Mouse (Mus musculus): ENCODE data around the gene Hmx2.

Hmx2 gene

DNA sequence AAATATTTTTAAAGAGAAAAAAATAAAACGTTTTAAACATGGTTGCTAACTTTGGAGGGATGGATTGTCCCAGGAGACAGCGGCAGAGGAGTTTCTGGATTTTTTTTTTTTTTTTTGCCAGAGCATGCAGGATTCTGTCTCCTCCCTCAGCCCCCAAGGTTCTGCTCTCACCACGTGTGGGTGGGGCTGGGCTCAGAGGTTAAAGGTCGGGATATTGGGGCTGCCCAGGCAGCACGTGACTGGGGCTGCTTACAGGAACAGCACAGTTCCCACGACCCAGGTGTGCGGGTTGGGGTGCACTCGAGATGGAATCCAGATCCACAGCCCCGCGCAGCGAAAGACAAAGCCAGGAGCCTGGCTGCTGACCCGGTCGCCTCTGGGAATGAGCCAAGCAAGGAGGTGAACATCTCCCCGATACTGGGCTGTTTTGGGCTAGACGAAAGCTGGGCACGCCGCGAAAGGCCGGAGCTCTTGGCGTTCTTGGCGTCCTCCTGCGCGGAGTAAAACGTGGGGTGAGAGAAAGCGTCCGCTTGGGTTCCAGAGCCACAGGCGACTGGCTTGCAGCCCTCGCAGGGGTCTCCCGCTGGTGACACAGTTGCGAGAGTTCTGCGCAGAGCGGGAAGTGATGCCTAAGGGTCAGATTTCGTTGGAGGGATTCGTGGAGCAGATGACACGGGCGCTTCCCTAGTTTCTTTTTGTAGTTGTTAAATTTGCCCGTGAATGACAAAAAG lies 8.1 kb downstream of the Hmx2 start:
- no peak for DNase-seq

DNA sequence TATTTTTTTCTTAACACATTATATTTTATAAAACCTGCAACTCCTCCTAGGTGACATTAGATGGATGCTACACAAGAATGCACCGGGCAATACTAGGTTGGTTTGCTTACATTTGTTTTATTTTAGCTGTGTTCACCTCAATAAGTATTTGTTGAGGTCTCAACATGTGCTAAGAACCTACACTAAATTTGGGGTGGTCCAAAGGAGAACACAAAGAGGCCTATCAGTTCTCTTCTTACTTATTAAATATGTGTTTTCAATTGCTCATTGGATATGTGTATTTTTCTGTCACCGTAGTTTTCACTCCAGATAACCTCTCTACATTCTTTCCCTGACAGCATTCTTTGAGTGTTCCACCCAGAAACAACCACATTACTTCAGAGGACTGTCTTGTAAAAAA lies 9.2 kb downstream of the Hmx2 start:
- DNase-seq, result no peak

DNA sequence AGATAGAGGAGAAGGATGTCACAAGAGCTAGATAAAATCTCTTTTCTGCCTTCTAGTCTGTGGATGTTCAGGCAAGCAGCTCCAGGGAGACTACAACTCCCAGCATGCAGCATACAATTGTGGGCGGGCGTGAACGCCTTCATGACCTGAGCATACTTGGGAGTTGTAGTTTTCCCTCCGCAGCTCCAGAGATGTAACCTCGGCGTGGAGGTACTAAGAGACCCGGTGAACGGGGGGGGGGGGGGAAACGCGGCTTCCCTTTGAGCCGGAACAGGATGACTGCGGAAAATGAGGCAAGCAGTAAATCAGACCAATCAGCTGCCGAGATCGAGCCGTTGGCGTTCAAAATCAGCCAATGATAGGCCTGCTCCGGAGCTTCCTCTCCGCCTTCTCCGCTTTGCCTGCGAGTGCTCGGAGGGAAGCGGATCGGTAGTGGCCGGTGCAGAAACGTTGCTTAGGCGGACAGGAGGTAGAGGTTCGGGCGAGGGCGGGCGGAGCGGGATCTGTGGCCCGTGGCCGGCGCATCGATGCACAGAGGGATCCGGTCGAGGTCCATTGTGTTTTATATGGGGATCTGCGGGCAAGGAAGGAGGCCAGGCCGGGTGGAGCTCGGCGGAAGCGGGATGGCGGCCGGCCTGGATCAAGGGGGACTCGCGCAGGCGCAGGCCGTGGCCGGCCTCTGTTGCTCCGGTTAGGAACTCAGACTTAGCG lies 11.6 kb downstream of the Hmx2 start, which contains the start of gene Bub3:
Gene Bub3 (plus strand): TSS at position 237 of the 711 bp plus-strand sequence.
- peak; percentile 94 for DNase-seq

DNA sequence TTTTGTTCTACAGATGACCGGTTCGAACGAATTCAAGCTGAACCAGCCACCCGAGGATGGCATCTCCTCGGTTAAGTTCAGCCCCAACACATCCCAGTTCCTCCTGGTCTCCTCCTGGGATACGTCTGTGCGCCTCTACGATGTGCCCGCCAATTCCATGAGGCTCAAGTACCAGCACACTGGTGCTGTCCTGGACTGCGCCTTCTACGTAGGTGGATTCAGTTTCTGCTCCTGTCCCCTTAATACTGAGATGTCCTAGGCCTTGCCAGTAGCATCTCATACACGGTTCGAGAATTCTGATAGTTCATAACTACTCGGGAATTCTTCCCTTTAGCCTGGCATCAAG lies 12.1 kb downstream of the Hmx2 start:
- DNase-seq, result no peak

- no peak for DNase-seq
These were observed 26.7 kb downstream of the Hmx2 start for GRCm38 (mm10) chr7:131575246-131575645.

- no peak for DNase-seq
These were observed 33.6 kb downstream of the Hmx2 start for GRCm38 (mm10) chr7:131582178-131582577.

DNA sequence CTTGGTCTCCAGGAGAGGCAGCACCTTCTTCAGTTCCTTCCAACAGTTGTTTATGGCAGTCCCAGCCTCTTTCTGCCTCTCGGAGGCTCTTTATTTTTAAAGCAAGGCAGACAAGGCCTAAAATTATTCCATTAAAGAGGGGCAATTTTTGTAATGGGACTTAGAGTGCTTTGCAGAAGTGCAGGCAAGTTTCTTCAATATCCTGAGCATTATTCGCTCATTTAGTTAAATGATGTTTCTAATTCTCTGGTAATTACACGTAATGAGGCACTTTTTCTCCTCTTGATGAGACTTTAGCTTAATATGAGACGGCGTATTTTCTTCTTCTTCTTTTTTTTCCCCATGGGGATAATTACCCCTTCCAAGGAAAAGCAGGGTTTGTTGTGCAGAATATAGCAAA lies 37.0 kb downstream of the Hmx2 start:
- DNase-seq, result no peak

DNA sequence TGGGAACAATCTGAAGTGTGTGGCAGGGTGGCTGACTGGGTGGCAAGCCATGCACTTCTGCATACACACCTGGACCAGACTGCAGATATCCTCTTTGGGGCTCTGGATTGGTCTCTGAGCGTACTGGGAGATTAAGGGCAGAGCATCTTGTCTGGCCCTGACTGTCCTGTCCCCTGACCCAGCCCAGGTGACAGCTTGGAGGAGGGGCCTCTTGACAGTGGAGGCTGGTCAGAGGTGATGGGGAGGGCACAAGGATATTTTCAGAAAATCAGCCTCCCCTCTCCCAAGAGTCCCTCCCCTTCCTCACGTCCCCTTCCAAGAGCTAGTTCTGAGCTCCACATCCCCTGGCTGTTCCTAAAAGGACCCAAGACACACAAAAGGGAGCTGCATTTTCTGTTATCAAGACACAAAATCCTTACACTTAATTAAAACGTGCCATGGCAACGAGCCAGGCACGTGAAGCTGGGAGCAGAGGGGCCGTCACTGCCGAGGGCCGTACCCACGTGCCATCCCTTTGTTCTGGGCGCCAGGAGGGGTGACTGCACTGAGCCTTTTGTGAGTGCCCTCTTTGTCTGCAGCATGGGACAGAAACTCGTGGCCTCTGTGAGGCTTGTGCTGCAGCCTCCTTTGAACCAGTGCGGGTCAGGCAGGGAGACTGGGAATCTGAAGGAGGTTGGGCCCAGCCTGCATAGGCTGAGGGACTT lies 49.4 kb downstream of the Hmx2 start:
- DNase-seq, result peak; percentile 8

DNA sequence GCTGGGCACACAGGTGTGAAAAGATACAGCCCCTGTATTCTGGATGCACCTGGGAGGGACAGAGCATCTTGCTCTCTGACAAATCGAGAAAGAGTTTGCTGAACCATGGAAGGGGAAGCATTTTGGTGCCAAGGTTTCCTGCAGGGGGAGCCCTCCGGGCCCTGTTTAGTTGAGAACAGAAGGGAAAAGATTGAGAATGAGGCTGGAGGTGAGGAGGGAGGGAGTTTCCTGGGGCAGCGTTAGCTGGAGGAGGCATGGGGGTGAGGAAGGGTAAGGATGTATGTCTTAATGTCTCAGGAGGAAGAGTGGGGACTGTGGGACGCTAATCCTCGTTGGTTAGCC lies 49.9 kb downstream of the Hmx2 start:
- peak; percentile 38 for DNase-seq

GRCm38 (mm10) chr7:131602106-131602505 lies 53.5 kb downstream of the Hmx2 start:
- DNase-seq, result no peak

GRCm38 (mm10) chr7:131603186-131603585 lies 54.6 kb downstream of the Hmx2 start:
- DNase-seq, result no peak

- no peak for DNase-seq
These were observed 56.4 kb downstream of the Hmx2 start for GRCm38 (mm10) chr7:131604946-131605345.

GRCm38 (mm10) chr7:131605481-131605880 lies 56.9 kb downstream of the Hmx2 start:
- DNase-seq, result no peak

Data from right cerebral cortex, adult 18-20 months (tissue).